Mouse (Mus musculus): ENCODE measurements at regions not wholly inside any gene's neighbourhood (a gene's known extent, or its start where the extent isn't known, plus 50 kb on each side); places are given as distances from the start of the nearest gene placed in this dataset.

DNA sequence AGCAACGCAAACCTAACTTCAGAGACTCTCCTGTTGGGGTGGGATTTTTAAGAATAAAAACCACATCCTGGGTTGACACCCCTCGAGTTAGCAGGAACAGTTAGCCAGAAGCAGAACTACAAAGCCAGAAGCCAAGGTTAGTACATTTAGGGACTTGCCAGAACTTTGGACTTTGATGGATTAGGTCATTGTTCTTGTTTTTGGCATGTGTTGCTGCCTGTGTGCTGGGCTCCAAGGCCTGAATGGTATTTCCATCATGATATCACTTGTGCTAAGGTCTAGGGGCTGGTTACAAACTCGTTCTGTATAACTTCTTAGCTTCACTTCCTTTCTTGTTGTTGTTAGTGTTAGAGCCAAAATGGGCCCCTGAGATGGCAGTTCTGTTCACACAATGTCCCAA is 338.8 kb upstream of the 5930422O12Rik start:
- DNase-seq (ENCODE audit: low spot score in 2 of 2) = no peak

DNA sequence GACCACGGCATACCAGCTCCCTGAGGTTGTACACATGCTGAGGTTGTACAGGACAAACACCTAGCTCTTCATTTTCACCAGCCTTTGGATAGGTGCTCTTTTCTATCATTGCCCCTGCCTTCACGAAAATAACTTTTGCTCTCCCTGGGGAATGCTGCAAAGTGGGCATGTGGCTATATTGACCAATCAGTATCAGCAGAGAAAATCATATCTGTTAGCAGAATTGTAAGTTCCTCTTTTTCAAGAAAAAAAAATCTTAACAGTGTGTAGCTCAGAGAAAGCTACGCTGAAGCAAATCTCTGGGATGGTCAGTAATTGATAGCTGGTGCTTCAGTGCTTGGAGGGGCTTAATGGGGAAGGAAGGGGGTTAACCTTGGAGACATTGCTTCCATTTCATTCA is 319.6 kb upstream of the 5930422O12Rik start:
- DNase-seq (ENCODE audit: low spot score in 2 of 2) = no peak

DNA sequence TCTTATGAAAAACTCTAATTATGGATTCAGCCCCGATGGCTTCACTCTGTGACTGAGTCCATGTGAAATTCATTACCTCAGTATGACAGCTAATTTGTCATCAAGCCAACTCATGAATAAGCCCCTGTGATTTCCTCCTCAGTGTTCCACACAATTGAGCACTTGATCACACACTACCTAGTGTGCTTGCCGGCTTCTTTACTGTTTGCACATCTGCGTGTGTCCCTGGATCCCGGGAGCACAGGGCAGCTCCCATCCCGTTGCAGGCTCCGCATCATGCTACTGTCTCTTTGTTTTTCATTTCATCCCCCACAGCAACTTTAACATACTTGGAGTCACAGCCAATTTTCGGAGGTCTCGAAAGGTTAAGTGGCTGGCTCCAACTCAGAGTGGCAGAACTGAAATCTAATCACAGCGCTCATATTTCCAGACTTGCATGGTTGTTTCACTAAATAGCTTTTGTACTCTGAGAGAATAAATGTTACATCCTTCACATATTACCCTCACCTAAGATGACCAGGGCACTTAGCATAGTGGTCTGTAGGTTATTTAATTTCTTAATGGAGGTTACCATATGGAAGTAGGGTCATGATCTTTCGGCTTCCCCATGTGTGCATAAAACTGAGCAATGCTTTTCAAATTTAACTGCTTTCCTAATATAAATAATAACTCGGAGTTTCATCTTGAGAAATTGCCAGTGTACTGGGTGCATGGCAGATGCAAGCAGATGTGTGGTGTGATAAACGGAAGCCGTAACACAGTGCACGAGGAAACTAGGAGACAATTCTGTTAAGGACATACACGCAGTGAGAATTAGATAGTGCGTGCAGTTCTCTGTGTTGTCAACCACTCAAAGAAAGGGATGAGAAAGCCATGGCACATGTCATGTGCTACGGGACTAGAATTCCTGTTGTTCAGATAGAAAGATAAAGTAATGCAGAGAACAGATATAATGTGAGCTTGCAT is 313.0 kb upstream of the 5930422O12Rik start:
- DNase-seq (ENCODE audit: low spot score in 2 of 2) = no peak

DNA sequence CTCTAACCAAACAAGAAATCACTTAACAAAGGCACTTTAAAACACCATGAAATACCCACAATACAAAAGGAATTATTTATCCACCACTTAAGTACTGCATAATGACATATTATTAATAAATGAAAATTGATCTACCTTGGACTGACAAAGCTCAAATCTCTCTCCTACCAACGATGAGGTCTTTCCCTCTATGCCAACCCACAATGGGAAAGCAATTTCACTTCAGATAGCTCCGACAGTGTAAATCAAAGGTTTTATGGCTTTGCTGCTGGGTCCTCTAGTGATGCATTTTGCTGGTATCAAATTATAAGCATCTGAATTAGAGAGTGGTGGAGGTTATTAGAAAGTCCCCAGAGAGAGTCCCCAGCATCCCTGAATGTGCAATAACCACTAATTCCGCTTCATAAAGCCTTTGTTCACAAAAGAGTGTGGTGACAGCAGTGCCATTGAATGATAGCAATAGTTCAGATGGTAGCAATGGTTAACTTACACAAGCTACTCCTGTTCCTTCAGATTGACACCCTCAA is 305.4 kb upstream of the 5930422O12Rik start:
- no peak for DNase-seq (ENCODE audit: low spot score in 2 of 2)

DNA sequence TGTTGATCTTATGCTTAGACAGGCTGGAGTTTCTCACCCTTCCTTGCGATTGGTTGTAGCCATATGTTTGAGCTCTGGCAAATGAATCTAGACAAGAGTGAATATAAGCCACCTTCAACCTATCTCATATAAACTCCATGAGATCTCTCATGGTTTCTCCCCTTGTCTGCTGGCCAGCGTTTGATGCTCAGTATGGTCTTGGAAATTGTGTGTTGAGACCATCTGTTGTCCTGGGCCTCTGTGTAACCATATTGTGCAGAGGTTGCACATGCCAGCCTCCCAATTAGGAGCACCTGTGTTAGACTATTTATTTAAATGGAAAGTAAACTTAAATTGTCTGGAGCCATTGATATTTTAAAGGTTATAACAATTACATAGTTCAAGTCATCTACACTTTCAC is 301.5 kb upstream of the 5930422O12Rik start:
- no peak for DNase-seq (ENCODE audit: low spot score in 2 of 2)

DNA sequence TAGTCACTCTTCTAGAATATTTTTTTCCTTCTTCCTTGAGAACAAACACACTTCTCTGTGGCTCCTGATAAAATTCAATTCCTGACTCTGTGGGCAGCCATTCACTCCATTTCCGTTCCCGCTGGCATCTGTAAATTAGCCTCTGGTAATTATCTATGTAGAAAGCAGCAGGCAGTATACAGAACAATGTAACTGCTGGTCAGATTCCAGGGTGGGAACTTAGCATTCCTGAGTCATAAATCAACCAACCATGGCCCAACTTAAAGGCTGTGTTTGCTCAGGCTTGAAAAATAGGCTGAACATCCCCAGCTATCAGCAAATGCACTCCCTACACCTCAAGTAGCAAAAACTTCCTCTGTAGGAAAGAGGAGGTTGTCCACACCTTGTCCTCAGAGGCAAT is 289.6 kb upstream of the 5930422O12Rik start:
- no peak for DNase-seq (ENCODE audit: low spot score in 2 of 2)

DNA sequence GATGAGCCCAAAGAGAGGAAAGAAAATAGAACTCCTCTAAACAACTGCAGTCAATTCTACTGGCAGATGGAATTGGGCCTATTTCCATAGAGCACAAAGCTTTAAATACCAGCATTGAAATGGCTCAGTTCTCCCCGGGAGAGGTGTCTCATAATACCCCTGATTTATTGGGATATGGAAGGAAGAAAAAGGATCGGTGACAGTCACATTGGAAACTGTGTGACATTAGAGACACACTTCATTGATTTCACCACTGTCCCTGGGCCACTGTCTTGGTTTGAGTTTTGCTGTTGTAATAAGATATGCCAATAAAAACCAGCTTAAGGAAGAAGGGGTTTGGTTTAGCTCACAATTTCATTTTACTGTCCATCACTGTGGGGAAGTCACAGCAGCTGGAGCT is 288.7 kb upstream of the 5930422O12Rik start:
- DNase-seq (ENCODE audit: low spot score in 2 of 2) = no peak

DNA sequence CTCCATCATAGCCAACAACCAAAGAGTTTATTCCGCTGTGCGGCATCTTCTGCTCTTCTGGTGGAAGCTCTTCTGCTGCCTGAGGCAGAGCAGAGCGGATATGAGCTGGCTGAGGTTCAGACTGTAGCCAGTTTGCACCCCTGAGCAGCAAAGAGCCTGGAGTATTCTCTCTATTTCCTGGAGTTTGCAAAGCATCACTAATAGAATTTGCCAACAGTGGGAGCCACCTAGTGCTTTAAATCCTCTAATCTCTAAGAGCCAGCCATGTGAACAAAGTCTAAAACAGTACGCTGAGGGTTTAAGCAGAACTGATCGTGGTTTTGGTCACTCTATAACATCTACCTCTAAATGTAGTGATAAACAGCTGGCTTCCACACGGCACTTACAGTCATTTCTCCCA is 250.9 kb upstream of the 5930422O12Rik start:
- no peak for DNase-seq (ENCODE audit: low spot score in 2 of 2)

DNA sequence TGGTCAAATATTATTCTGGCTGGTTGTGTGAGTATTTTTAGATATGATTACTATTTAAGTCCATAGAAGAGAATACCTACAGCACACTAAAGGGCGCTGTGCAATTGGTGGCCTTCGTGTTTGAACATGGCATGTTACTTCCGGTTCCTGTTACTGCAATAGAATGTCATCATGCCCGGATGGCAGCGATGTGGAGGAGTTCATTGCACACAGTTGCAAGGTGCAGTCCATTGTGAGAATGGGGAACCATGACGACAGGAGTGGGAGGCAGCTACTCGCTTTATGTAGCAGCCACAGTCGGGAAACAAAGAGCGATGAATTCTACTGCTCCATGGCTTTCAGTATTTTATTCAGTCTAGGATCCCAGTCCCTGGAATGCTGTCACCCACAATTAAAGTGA is 245.5 kb upstream of the 5930422O12Rik start:
- DNase-seq (ENCODE audit: low spot score in 2 of 2) = no peak
